Mouse (Mus musculus) MEL (cell line): ENCODE results near the gene Dusp16. TPM values are rescaled to one million over a fixed set of nuclear protein-coding genes. Genes with fewer than 3 reads are reported as not detected.

Source experiments
- DNase-seq: peaks from one replicate; pipeline ENCODE4 v3.0.0; 2011; ENCODE audit warnings: low read depth, low spot score
- H3K27ac ChIP-seq: 2 replicates; pipeline ENCODE4 v1.5.1; 2012; ENCODE audit warnings: low read depth, mild to moderate bottlenecking, control low read depth, low read length, moderate library complexity; ENCODE audit not compliant: control insufficient read depth
- H3K27me3 ChIP-seq, 2 experiments: fragments of 150-350 bp in 1 of 2; sonication (generic) in 1 of 2; 2 replicates each; pipeline ENCODE4 v1.6.1; 2012; ENCODE audit warnings: low read length in 2 of 2, mild to moderate bottlenecking in 2 of 2, improper control_type of control experiment in 1 of 2, moderate library complexity in 1 of 2; ENCODE audit not compliant: insufficient read depth in 2 of 2, control insufficient read depth in 1 of 2
- H3K36me3 ChIP-seq, 2 experiments: 2 replicates each; pipeline ENCODE4 v1.6.1; 2012 to 2014; ENCODE audit warnings: low read length in 2 of 2, improper control_type of control experiment in 1 of 2, inconsistent platforms in 1 of 2, mild to moderate bottlenecking in 1 of 2; ENCODE audit not compliant: insufficient read depth in 2 of 2, control insufficient read depth in 1 of 2
- H3K4me1 ChIP-seq, 2 experiments: fragments of 150-350 bp in 1 of 2; sonication (generic) in 1 of 2; 2 replicates each; pipeline ENCODE4 v1.6.1; 2012; ENCODE audit warnings: low read length in 2 of 2, improper control_type of control experiment in 1 of 2, mild to moderate bottlenecking in 1 of 2; ENCODE audit not compliant: insufficient read depth in 2 of 2, control insufficient read depth in 1 of 2
- H3K4me3 ChIP-seq, 2 experiments: fragments of 150-350 bp in 1 of 2; sonication (generic) in 1 of 2; 2 replicates each; pipeline ENCODE4 v1.5.1; 2012; ENCODE audit warnings: low read depth in 2 of 2, low read length in 2 of 2, mild to moderate bottlenecking in 2 of 2, moderate library complexity in 2 of 2, control low read depth in 1 of 2, improper control_type of control experiment in 1 of 2; ENCODE audit not compliant: control insufficient read depth in 1 of 2, insufficient read depth in 1 of 2
- H3K79me2 ChIP-seq: 2 replicates; pipeline ENCODE4 v1.6.1; 2012; ENCODE audit warnings: mild to moderate bottlenecking, low read length, moderate library complexity; ENCODE audit not compliant: control insufficient read depth, poor library complexity, insufficient read depth
- H3K9ac ChIP-seq: 2 replicates; pipeline ENCODE4 v1.6.1; 2012; ENCODE audit warnings: low read depth, mild to moderate bottlenecking, control low read depth, low read length, moderate library complexity; ENCODE audit not compliant: control insufficient read depth, poor library complexity, severe bottlenecking
- H3K9me3 ChIP-seq: fragments of 150-350 bp; sonication (generic); replicated peaks from 2 replicates; pipeline ENCODE4 v1.6.1; 2012; ENCODE audit warnings: mild to moderate bottlenecking, low read length, improper control_type of control experiment, moderate library complexity; ENCODE audit not compliant: insufficient read depth
- BHLHE40 ChIP-seq: IDR thresholded peaks from 2 replicates; pipeline ENCODE4 v1.6.1; 2012; ENCODE audit warnings: low read depth, mild to moderate bottlenecking, inconsistent platforms, low read length, improper control_type of control experiment, borderline replicate concordance
- CHD1 ChIP-seq: IDR thresholded peaks from 2 replicates; pipeline ENCODE4 v1.6.1; 2012; ENCODE audit warnings: low read depth, mild to moderate bottlenecking, inconsistent platforms, low read length, improper control_type of control experiment
- CHD2 ChIP-seq: IDR thresholded peaks from 2 replicates; pipeline ENCODE4 v1.6.1; 2011; ENCODE audit warnings: low read length, improper control_type of control experiment
- E2F4 ChIP-seq: IDR thresholded peaks from 2 replicates; pipeline ENCODE4 v1.6.1; 2011; ENCODE audit warnings: low read depth, low read length, improper control_type of control experiment, borderline replicate concordance
- ELF1 ChIP-seq: IDR thresholded peaks from 2 replicates; pipeline ENCODE4 v1.6.1; 2014; ENCODE audit warnings: low read depth, mild to moderate bottlenecking, inconsistent platforms, low read length, improper control_type of control experiment, moderate library complexity
- EP300 ChIP-seq, 2 experiments: IDR thresholded peaks; 2 replicates each; pipeline ENCODE4 v1.6.1; 2011; ENCODE audit warnings: improper control_type of control experiment in 2 of 2, low read length in 2 of 2, low read depth in 1 of 2, mild to moderate bottlenecking in 1 of 2
- ETS1 ChIP-seq: IDR thresholded peaks from 2 replicates; pipeline ENCODE4 v1.6.1; 2012; ENCODE audit warnings: low read depth, mild to moderate bottlenecking, inconsistent platforms, low read length, improper control_type of control experiment, moderate library complexity
- GABPA ChIP-seq: IDR thresholded peaks from 2 replicates; pipeline ENCODE4 v1.6.1; 2012; ENCODE audit warnings: low read depth, mild to moderate bottlenecking, inconsistent platforms, low read length, improper control_type of control experiment, moderate library complexity
- GATA1 ChIP-seq: IDR thresholded peaks from 2 replicates; pipeline ENCODE4 v1.6.1; 2011; ENCODE audit warnings: low read depth, low read length, improper control_type of control experiment
- HCFC1 ChIP-seq: IDR thresholded peaks from 2 replicates; pipeline ENCODE4 v1.6.1; 2012; ENCODE audit warnings: low read depth, mild to moderate bottlenecking, inconsistent platforms, low read length, improper control_type of control experiment, moderate library complexity
- JUND ChIP-seq: IDR thresholded peaks from 2 replicates; pipeline ENCODE4 v1.6.1; 2011; ENCODE audit warnings: low read depth, mild to moderate bottlenecking, improper control_type of control experiment, low read length
- KAT2A ChIP-seq: conservative IDR thresholded peaks from 2 replicates; pipeline ENCODE4 v1.6.1; 2012; ENCODE audit warnings: low read depth, low read length, improper control_type of control experiment, inconsistent platforms
- MAFK ChIP-seq: IDR thresholded peaks from 2 replicates; pipeline ENCODE4 v1.6.1; 2011; ENCODE audit warnings: low read depth, mild to moderate bottlenecking, low read length, improper control_type of control experiment, borderline replicate concordance
- MAX ChIP-seq: IDR thresholded peaks from 2 replicates; pipeline ENCODE4 v1.6.1; 2011; ENCODE audit warnings: low read length, improper control_type of control experiment
- MAZ ChIP-seq: IDR thresholded peaks from 2 replicates; pipeline ENCODE4 v1.6.1; 2012; ENCODE audit warnings: low read depth, mild to moderate bottlenecking, inconsistent platforms, low read length, improper control_type of control experiment
- MEF2A ChIP-seq: IDR thresholded peaks from 2 replicates; pipeline ENCODE4 v1.6.1; 2014; ENCODE audit warnings: low read depth, mild to moderate bottlenecking, inconsistent platforms, low read length, improper control_type of control experiment; ENCODE audit not compliant: poor library complexity, insufficient replicate concordance, severe bottlenecking; ENCODE audit errors: extremely low read depth
- MXI1 ChIP-seq: IDR thresholded peaks from 2 replicates; pipeline ENCODE4 v1.6.1; 2011; ENCODE audit warnings: mild to moderate bottlenecking, low read depth, low read length, improper control_type of control experiment
- MYB ChIP-seq: IDR thresholded peaks from 2 replicates; pipeline ENCODE4 v1.6.1; 2011; ENCODE audit warnings: mild to moderate bottlenecking, low read depth, low read length, improper control_type of control experiment
- MYC ChIP-seq: IDR thresholded peaks from 2 replicates; pipeline ENCODE4 v1.6.1; 2011; ENCODE audit warnings: low read depth, mild to moderate bottlenecking, low read length, improper control_type of control experiment, moderate library complexity
- NELFE ChIP-seq: IDR thresholded peaks from 2 replicates; pipeline ENCODE4 v1.6.1; 2011; ENCODE audit warnings: low read depth, low read length, improper control_type of control experiment
- NRF1 ChIP-seq: IDR thresholded peaks from 2 replicates; pipeline ENCODE4 v1.6.1; 2014; ENCODE audit warnings: low read depth, mild to moderate bottlenecking, inconsistent platforms, low read length, improper control_type of control experiment, moderate library complexity; ENCODE audit not compliant: poor library complexity, insufficient read depth, severe bottlenecking
- POLR2A ChIP-seq, 2 experiments: IDR thresholded peaks; 2 replicates each; pipeline ENCODE4 v1.6.1; 2011 to 2012; ENCODE audit warnings: low read length in 2 of 2, mild to moderate bottlenecking in 2 of 2, control low read depth in 1 of 2, improper control_type of control experiment in 1 of 2, low read depth in 1 of 2, moderate library complexity in 1 of 2; ENCODE audit not compliant: control insufficient read depth in 1 of 2, insufficient read depth in 1 of 2, poor library complexity in 1 of 2
- POLR2AphosphoS2 ChIP-seq: IDR thresholded peaks from 2 replicates; pipeline ENCODE4 v1.6.1; 2011; ENCODE audit warnings: low read length, improper control_type of control experiment
- POLR2AphosphoS5 ChIP-seq: IDR thresholded peaks from 2 replicates; pipeline ENCODE4 v1.6.1; 2012; ENCODE audit warnings: low read depth, borderline replicate concordance, mild to moderate bottlenecking, inconsistent platforms, low read length, moderate library complexity, mixed read lengths
- RAD21 ChIP-seq: IDR thresholded peaks from 2 replicates; pipeline ENCODE4 v1.6.1; 2011; ENCODE audit warnings: mild to moderate bottlenecking, low read depth, low read length, improper control_type of control experiment
- RCOR1 ChIP-seq: IDR thresholded peaks from 2 replicates; pipeline ENCODE4 v1.6.1; 2012; ENCODE audit warnings: low read depth, mild to moderate bottlenecking, inconsistent platforms, low read length, improper control_type of control experiment
- SIN3A ChIP-seq: IDR thresholded peaks from 2 replicates; pipeline ENCODE4 v1.6.1; 2012; ENCODE audit warnings: low read length, improper control_type of control experiment, inconsistent platforms
- SMC3 ChIP-seq: IDR thresholded peaks from 2 replicates; pipeline ENCODE4 v1.6.1; 2011; ENCODE audit warnings: low read depth, low read length, improper control_type of control experiment
- TAL1 ChIP-seq: IDR thresholded peaks from 2 replicates; pipeline ENCODE4 v1.6.1; 2012; ENCODE audit warnings: mild to moderate bottlenecking, inconsistent platforms, low read length, moderate library complexity, mixed read lengths
- TBP ChIP-seq: IDR thresholded peaks from 2 replicates; pipeline ENCODE4 v1.8.0; 2011; ENCODE audit warnings: low read depth, low read length, improper control_type of control experiment
- TCF12 ChIP-seq: IDR thresholded peaks from 2 replicates; pipeline ENCODE4 v1.6.1; 2014; ENCODE audit warnings: low read depth, mild to moderate bottlenecking, inconsistent platforms, low read length, improper control_type of control experiment, moderate library complexity
- USF1 ChIP-seq: IDR thresholded peaks from 2 replicates; pipeline ENCODE4 v1.6.1; 2014; ENCODE audit warnings: low read depth, mild to moderate bottlenecking, inconsistent platforms, low read length, improper control_type of control experiment, moderate library complexity
- USF2 ChIP-seq, 2 experiments: IDR thresholded peaks; 2 replicates each; pipeline ENCODE4 v1.6.1; 2011 to 2012; ENCODE audit warnings: improper control_type of control experiment in 2 of 2, low read length in 2 of 2, borderline replicate concordance in 1 of 2, inconsistent platforms in 1 of 2, low read depth in 1 of 2, mild to moderate bottlenecking in 1 of 2; ENCODE audit not compliant: insufficient read depth in 1 of 2
- ZC3H11A ChIP-seq: IDR thresholded peaks from 2 replicates; pipeline ENCODE4 v1.6.1; 2012; ENCODE audit warnings: low read depth, mild to moderate bottlenecking, inconsistent platforms, low read length, improper control_type of control experiment
- ZKSCAN1 ChIP-seq: IDR thresholded peaks from 2 replicates; pipeline ENCODE4 v1.6.1; 2012; ENCODE audit warnings: low read depth, mild to moderate bottlenecking, inconsistent platforms, low read length, improper control_type of control experiment, moderate library complexity
- ZMIZ1 ChIP-seq: IDR thresholded peaks from 2 replicates; pipeline ENCODE4 v1.6.1; 2012; ENCODE audit warnings: low read depth, mild to moderate bottlenecking, inconsistent platforms, low read length, improper control_type of control experiment, moderate library complexity
- ZNF384 ChIP-seq: IDR thresholded peaks from 2 replicates; pipeline ENCODE4 v1.6.1; 2012; ENCODE audit warnings: low read depth, mild to moderate bottlenecking, inconsistent platforms, low read length, improper control_type of control experiment
- polyA plus RNA-seq, 2 experiments: library from polyadenylated mRNA; stranded (reverse) in 1 of 2; unstranded in 1 of 2; fragments of >175 nt in 1 of 2; fragments of >200 nt in 1 of 2; gene quantifications; 2 replicates each; pipeline versions ENCODE4 v1.2.1 to v1.2.4; 2012; ENCODE audit warnings: low replicate concordance in 2 of 2, low read depth in 1 of 2; ENCODE audit not compliant: insufficient read length in 2 of 2, insufficient read depth in 1 of 2, missing spikeins in 1 of 2
- total RNA-seq: library from RNA; depleted of rRNA; stranded (reverse); fragments of 300-350 nt; gene quantifications from 2 replicates; pipeline ENCODE4 v1.2.3, GENCODE M21; 2012

Dusp16 gene
- total and polyA plus RNA-seq, 3 experiments, result 1.9 to 6.9 TPM; not detected in 1

- no peak overlapping the region for H3K27ac ChIP-seq
- no peaks in the 10 kb centered on the region for H3K9me3 ChIP-seq
- peaks cover 3 to 4% of the 10 kb centered on the region in 2 experiments; a peak in 3 of 4 replicates for H3K4me1 ChIP-seq
- H3K79me2 ChIP-seq, result peaks cover 5% of the 10 kb centered on the region; the same call in 1 of the 2 replicates
- peaks cover 0 to 7% of the 10 kb centered on the region in 2 experiments; a peak in 1 of 4 replicates for H3K36me3 ChIP-seq
- peak overlapping the region; percentile 68 to 92 for H3K4me3 ChIP-seq
- H3K27me3 ChIP-seq, result no peaks in the 10 kb centered on the region
- H3K9ac ChIP-seq, result peak overlapping the region; percentile 63
- DNase-seq, result peak; percentile 90
- no peak for TF ChIP-seq USF1
- no peak for TF ChIP-seq MYB
- TF ChIP-seq MAFK, result no peak
- peak; percentile 74; the same call in 1 of the 2 replicates for TF ChIP-seq MXI1
- TF ChIP-seq NRF1, result no peak
- no peak for TF ChIP-seq POLR2A (IDR thresholded peaks at IDR 0.05; ENCODE audit: control insufficient read depth in 1 of 2, insufficient read depth in 1 of 2, low read depth in 1 of 2, low read length in 2 of 2, poor library complexity in 1 of 2)
- TF ChIP-seq RAD21, result peak; percentile 48
- TF ChIP-seq TCF12, result no peak
- TF ChIP-seq USF2 (IDR thresholded peaks at IDR 0.05; ENCODE audit: borderline replicate concordance in 1 of 2, insufficient read depth in 1 of 2, low read depth in 1 of 2, low read length in 2 of 2), result no peak
- no peak for TF ChIP-seq RCOR1
- no peak for TF ChIP-seq POLR2AphosphoS2
- no peak for TF ChIP-seq ZNF384
- no peak for TF ChIP-seq CHD2
- no peak for TF ChIP-seq GATA1
- no peak for TF ChIP-seq MEF2A
- 0 out of 2 replicates have a peak, but pooled peaks have one; percentile 9 for TF ChIP-seq JUND
- TF ChIP-seq GABPA, result no peak
- TF ChIP-seq SMC3, result peak; percentile 78
- TF ChIP-seq SIN3A, result 0 out of 2 replicates have a peak, but pooled peaks have one; percentile 34
- TF ChIP-seq BHLHE40, result no peak; the same call in 1 of the 2 replicates
- no peak for TF ChIP-seq ZKSCAN1
- no peak for TF ChIP-seq POLR2AphosphoS5
- no peak for TF ChIP-seq ELF1
- peak; percentile 26; the same call in 1 of the 2 replicates for TF ChIP-seq ZC3H11A
- TF ChIP-seq MAX, result peak; percentile 22; the same call in 1 of the 2 replicates
- TF ChIP-seq MYC, result no peak
- TF ChIP-seq TAL1, result no peak
- TF ChIP-seq KAT2A, result no peak
- TF ChIP-seq CHD1, result no peak
- TF ChIP-seq ZMIZ1, result no peak
- TF ChIP-seq TBP, result no peak
- TF ChIP-seq MAZ, result no peak
- TF ChIP-seq HCFC1, result no peak
- TF ChIP-seq ETS1, result peak; percentile 20; the same call in 1 of the 2 replicates
- TF ChIP-seq E2F4, result no peak
- no peak for TF ChIP-seq EP300 (IDR thresholded peaks at IDR 0.05; ENCODE audit: low read depth in 1 of 2, low read length in 2 of 2)
- no peak for TF ChIP-seq NELFE
Measured at GRCm38 (mm10) chr6:134793911-134794520, 1.6 kb upstream of the Dusp16 start.
